Mouse (Mus musculus) lung, adult 2 months (tissue): ENCODE measurements around the gene Nr1i3. TPM values are rescaled to one million over a fixed set of nuclear protein-coding genes. Genes with fewer than 3 reads are reported as not detected.
A peak's percentile ranks its signal among the peaks of the same experiment; 100 is the strongest.

Experiments
- DNase-seq: peaks from one replicate; pipeline ENCODE4 v3.0.0; 2022
- H3K4me1 ChIP-seq: fragments of 200-500 bp; 2 replicates; pipeline ENCODE4 v1.6.1; 2011; ENCODE audit warnings: low read length; ENCODE audit not compliant: control insufficient read depth, insufficient read depth
- H3K4me3 ChIP-seq: fragments of 200-500 bp; replicated peaks from 2 replicates; pipeline ENCODE3; 2011; ENCODE audit warnings: low read depth, mild to moderate bottlenecking, control low read depth, low read length; ENCODE audit errors: extremely low read depth
- CTCF ChIP-seq: fragments of 200-500 bp; IDR thresholded peaks from 2 replicates; pipeline ENCODE4 v1.5.1; 2011; ENCODE audit warnings: mild to moderate bottlenecking, low read length, control low read depth; ENCODE audit not compliant: insufficient read depth
- POLR2A ChIP-seq: fragments of 200-500 bp; IDR thresholded peaks from 2 replicates; pipeline ENCODE4 v1.6.1; 2011; ENCODE audit warnings: low read depth, mild to moderate bottlenecking, control low read depth, low read length, borderline replicate concordance; ENCODE audit errors: extremely low read depth
- WGBS: fragments of 180-500 bp; shearing (Covaris S2); methylation state at CpG from one replicate; pipeline ENCODE4 v1.1.7; 2018; 5-methylcytosine and 5-hydroxymethylcytosine counted together
- polyA plus RNA-seq: library from polyadenylated mRNA; depleted of rRNA; stranded (reverse); fragments of >200 nt; gene quantifications from 2 replicates; pipeline ENCODE4 v1.2.3, GENCODE M21; 2012

Nr1i3 gene
- polyA plus RNA-seq, 1 experiment, result 0.25 TPM

- no peak overlapping the region for H3K4me3 ChIP-seq
Measured at GRCm38 (mm10) chr1:171193911-171194830, 19.6 kb upstream of the Nr1i3 start.

GRCm38 (mm10) chr1:171195046-171195822 lies 18.5 kb upstream of the Nr1i3 start:
- 25% methylated on average over 20 of the region's 20 CpGs for WGBS

More at GRCm38 (mm10) chr1:171193911-171194830, 19.6 kb upstream of the Nr1i3 start:
- no peaks in the 10 kb centered on the region; the same call in 1 of the 2 replicates for H3K4me1 ChIP-seq
- WGBS, result 52% methylated on average over 11 of the region's 11 CpGs
- no peak for DNase-seq
- TF ChIP-seq POLR2A, result no peak
- no peak for TF ChIP-seq CTCF

GRCm38 (mm10) chr1:171195887-171196397 lies 17.8 kb upstream of the Nr1i3 start, which contains the start of gene Pcp4l1:
Gene Pcp4l1, minus strand, starts transcription at chr1:171196268.
- Histone ChIP-seq H3K4me3 (peak within 1 kb of the TSS; percentile 62), H3K4me1 (no peaks in the 10 kb centered on the region; the same call in 1 of the 2 replicates)
- WGBS, result under 1% methylated on average over 33 of the region's 33 CpGs
- peak; percentile 48 for DNase-seq
- TF ChIP-seq POLR2A (peak; percentile 65; the same call in 1 of the 2 replicates), CTCF (no peak)

More at GRCm38 (mm10) chr1:171195046-171195822, 18.5 kb upstream of the Nr1i3 start:
- Histone ChIP-seq H3K4me1 (no peaks in the 10 kb centered on the region; the same call in 1 of the 2 replicates), H3K4me3 (peak overlapping the region; percentile 62)
- no peak for DNase-seq
- TF ChIP-seq POLR2A (no peak), CTCF (no peak)

GRCm38 (mm10) chr1:171199532-171199931 lies 14.2 kb upstream of the Nr1i3 start:
- DNase-seq, result no peak
- Histone ChIP-seq H3K4me3 (no peak overlapping the region), H3K4me1 (no peaks in the 10 kb centered on the region; the same call in 1 of the 2 replicates)
- WGBS, result 38% methylated on average over 1 of the region's 1 CpGs
- TF ChIP-seq CTCF (no peak), POLR2A (no peak)

- TF ChIP-seq CTCF, result no peak
- WGBS, result 100% methylated on average over 1 of the region's 1 CpGs
- Histone ChIP-seq H3K4me3 (no peak overlapping the region), H3K4me1 (no peaks in the 10 kb centered on the region)
- DNase-seq, result no peak
Measured at GRCm38 (mm10) chr1:171200769-171201168, 13.0 kb upstream of the Nr1i3 start.

GRCm38 (mm10) chr1:171203471-171204248 lies 10.1 kb upstream of the Nr1i3 start:
- TF ChIP-seq POLR2A (no peak), CTCF (no peak)
- H3K4me1 ChIP-seq, result no peaks in the 10 kb centered on the region
- 47% methylated on average over 11 of the region's 11 CpGs for WGBS
- no peak overlapping the region for H3K4me3 ChIP-seq
- no peak for DNase-seq

GRCm38 (mm10) chr1:171204249-171204644 lies 9.5 kb upstream of the Nr1i3 start:
- H3K4me1 ChIP-seq, result no peaks in the 10 kb centered on the region
- no peak for DNase-seq
- no peak for TF ChIP-seq POLR2A
- no peak for TF ChIP-seq CTCF
- WGBS, result 57% methylated on average over 7 of the region's 7 CpGs
- no peak overlapping the region for H3K4me3 ChIP-seq

GRCm38 (mm10) chr1:171205704-171206493 lies 7.9 kb upstream of the Nr1i3 start:
- no peak for DNase-seq
- no peak overlapping the region for H3K4me3 ChIP-seq
- no peaks in the 10 kb centered on the region for H3K4me1 ChIP-seq
- 73% methylated on average over 6 of the region's 6 CpGs for WGBS
- no peak for TF ChIP-seq POLR2A
- no peak for TF ChIP-seq CTCF
